Mouse (Mus musculus): Measurements from ENCODE around the gene Nt5c2. TPM values are rescaled to one million over a fixed set of nuclear protein-coding genes. Genes with fewer than 3 reads are reported as not detected.

Nt5c2 gene
- polyA plus RNA-seq, 1 experiment from 2014 or later, result 68.4 TPM

GRCm38 (mm10) chr19:46892856-46893255 is 122.1 kb downstream of the Nt5c2 start:
- peaks cover 49% of the 10 kb centered on the region for H3K36me3 ChIP-seq (ENCODE audit: insufficient read depth, low read length)
- no peak overlapping the region for H3K4me3 ChIP-seq (replicated peaks; ENCODE audit: low read depth, low read length)

DNA sequence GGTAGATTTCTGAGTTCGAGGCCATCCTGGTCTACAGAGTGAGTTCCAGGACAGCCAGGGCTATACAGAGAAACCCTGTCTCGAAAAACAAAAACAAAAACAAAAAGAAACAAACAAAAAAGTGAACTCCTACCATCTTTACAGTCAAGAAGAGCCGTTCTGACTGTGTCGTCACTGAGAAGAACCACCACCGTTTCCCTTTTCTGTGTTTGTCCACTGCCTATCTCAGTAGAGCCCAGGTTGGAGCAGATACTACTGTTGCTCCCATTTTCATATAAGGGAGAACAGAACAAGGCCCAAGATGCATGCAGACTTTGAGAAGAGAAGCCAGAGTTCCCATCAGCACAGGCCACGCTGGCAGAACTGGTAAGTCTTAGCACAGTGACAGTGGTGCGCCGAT is 124.3 kb downstream of the Nt5c2 start:
- DNase-seq (ENCODE audit: low spot score) (no peak), ATAC-seq (replicated peaks; ENCODE audit: low FRiP score, low read depth) (no peak)
- Histone ChIP-seq H3K4me3 (replicated peaks; ENCODE audit: low read depth, low read length) (no peak overlapping the region), H3K36me3 (ENCODE audit: insufficient read depth, low read length) (peaks cover 44% of the 10 kb centered on the region), H3K27ac (no peak overlapping the region), H3K4me1 (replicated peaks; ENCODE audit: insufficient read depth, low read length) (no peaks in the 10 kb centered on the region), H3K27me3 (ENCODE audit: insufficient read depth, low read length) (no peaks in the 10 kb centered on the region), H3K9me3 (replicated peaks; ENCODE audit: low read length) (no peaks in the 10 kb centered on the region), H3K9ac (ENCODE audit: low read depth, low read length) (no peak overlapping the region), H3K4me2 (ENCODE audit: low read length) (no peak overlapping the region)
- TF ChIP-seq CTCF (IDR thresholded peaks at IDR 0.05; ENCODE audit: low read depth), result no peak
- WGBS, result 96% methylated on average over 8 of the region's 8 CpGs

More at GRCm38 (mm10) chr19:46892856-46893255, 122.1 kb downstream of the Nt5c2 start:
- Histone ChIP-seq H3K4me1 (replicated peaks; ENCODE audit: insufficient read depth, low read length) (no peaks in the 10 kb centered on the region), H3K27ac (no peak overlapping the region), H3K4me2 (ENCODE audit: low read length) (no peak overlapping the region), H3K9ac (ENCODE audit: low read depth, low read length) (no peak overlapping the region), H3K27me3 (ENCODE audit: insufficient read depth, low read length) (no peaks in the 10 kb centered on the region), H3K9me3 (replicated peaks; ENCODE audit: low read length) (no peaks in the 10 kb centered on the region)
- TF ChIP-seq CTCF (IDR thresholded peaks at IDR 0.05; ENCODE audit: low read depth), result no peak
- ATAC-seq (replicated peaks; ENCODE audit: low FRiP score, low read depth) (no peak), DNase-seq (ENCODE audit: low spot score) (no peak)
- 87% methylated on average over 3 of the region's 3 CpGs for WGBS

GRCm38 (mm10) chr19:46889666-46890065 is 125.3 kb downstream of the Nt5c2 start:
- Histone ChIP-seq H3K4me2 (ENCODE audit: low read length) (no peak overlapping the region), H3K4me1 (replicated peaks; ENCODE audit: insufficient read depth, low read length) (no peaks in the 10 kb centered on the region), H3K9ac (ENCODE audit: low read depth, low read length) (no peak overlapping the region), H3K9me3 (replicated peaks; ENCODE audit: low read length) (no peaks in the 10 kb centered on the region), H3K27ac (no peak overlapping the region), H3K4me3 (replicated peaks; ENCODE audit: low read depth, low read length) (no peak overlapping the region), H3K27me3 (ENCODE audit: insufficient read depth, low read length) (no peaks in the 10 kb centered on the region), H3K36me3 (ENCODE audit: insufficient read depth, low read length) (peaks cover 50% of the 10 kb centered on the region)
- 94% methylated on average over 8 of the region's 8 CpGs for WGBS
- TF ChIP-seq CTCF (IDR thresholded peaks at IDR 0.05; ENCODE audit: low read depth), result no peak
- ATAC-seq (replicated peaks; ENCODE audit: low FRiP score, low read depth), result no peak
- no peak for DNase-seq (ENCODE audit: low spot score)

- H3K9ac ChIP-seq (ENCODE audit: low read depth, low read length), result no peak overlapping the region
- H3K27me3 ChIP-seq (ENCODE audit: insufficient read depth, low read length), result no peaks in the 10 kb centered on the region
- H3K9me3 ChIP-seq (replicated peaks; ENCODE audit: low read length), result no peaks in the 10 kb centered on the region
- no peak for ATAC-seq (replicated peaks; ENCODE audit: low FRiP score, low read depth)
- H3K4me2 ChIP-seq (ENCODE audit: low read length), result no peak overlapping the region
- no peak for DNase-seq (ENCODE audit: low spot score)
- peaks cover 57% of the 10 kb centered on the region for H3K36me3 ChIP-seq (ENCODE audit: insufficient read depth, low read length)
- no peak overlapping the region for H3K4me3 ChIP-seq (replicated peaks; ENCODE audit: low read depth, low read length)
- TF ChIP-seq CTCF (IDR thresholded peaks at IDR 0.05; ENCODE audit: low read depth), result no peak
- 59% methylated on average over 14 of the region's 14 CpGs for WGBS
- no peaks in the 10 kb centered on the region for H3K4me1 ChIP-seq (replicated peaks; ENCODE audit: insufficient read depth, low read length)
- H3K27ac ChIP-seq, result no peak overlapping the region
Measured at GRCm38 (mm10) chr19:46887811-46888527, 127.0 kb downstream of the Nt5c2 start.

GRCm38 (mm10) chr19:46886826-46887225 is 128.1 kb downstream of the Nt5c2 start:
- Histone ChIP-seq H3K27ac (no peak overlapping the region), H3K4me1 (replicated peaks; ENCODE audit: insufficient read depth, low read length) (no peaks in the 10 kb centered on the region), H3K4me2 (ENCODE audit: low read length) (no peak overlapping the region), H3K9ac (ENCODE audit: low read depth, low read length) (no peak overlapping the region), H3K9me3 (replicated peaks; ENCODE audit: low read length) (no peaks in the 10 kb centered on the region), H3K27me3 (ENCODE audit: insufficient read depth, low read length) (no peaks in the 10 kb centered on the region), H3K36me3 (ENCODE audit: insufficient read depth, low read length) (peaks cover 53% of the 10 kb centered on the region), H3K4me3 (replicated peaks; ENCODE audit: low read depth, low read length) (no peak overlapping the region)
- TF ChIP-seq CTCF (IDR thresholded peaks at IDR 0.05; ENCODE audit: low read depth), result no peak
- ATAC-seq (replicated peaks; ENCODE audit: low FRiP score, low read depth) (no peak), DNase-seq (ENCODE audit: low spot score) (no peak)
- WGBS, result 80% methylated on average over 7 of the region's 7 CpGs

GRCm38 (mm10) chr19:46885365-46885764 is 129.6 kb downstream of the Nt5c2 start:
- Histone ChIP-seq H3K36me3 (ENCODE audit: insufficient read depth, low read length) (peaks cover 42% of the 10 kb centered on the region), H3K4me3 (replicated peaks; ENCODE audit: low read depth, low read length) (no peak overlapping the region), H3K9ac (ENCODE audit: low read depth, low read length) (no peak overlapping the region), H3K9me3 (replicated peaks; ENCODE audit: low read length) (no peaks in the 10 kb centered on the region), H3K27me3 (ENCODE audit: insufficient read depth, low read length) (no peaks in the 10 kb centered on the region), H3K4me2 (ENCODE audit: low read length) (no peak overlapping the region), H3K27ac (0 out of 2 replicates have a peak overlapping the region, but pooled peaks have one; percentile 31), H3K4me1 (replicated peaks; ENCODE audit: insufficient read depth, low read length) (no peaks in the 10 kb centered on the region)
- TF ChIP-seq CTCF (IDR thresholded peaks at IDR 0.05; ENCODE audit: low read depth), result no peak
- ATAC-seq (replicated peaks; ENCODE audit: low FRiP score, low read depth), result no peak
- no peak for DNase-seq (ENCODE audit: low spot score)
- 79% methylated on average over 4 of the region's 4 CpGs for WGBS

All from kidney, postnatal 0 days (tissue).